Mouse (Mus musculus): ENCODE results near the gene Tprkb.
"Not testable (repeated sequence)": the region's sequence is repeated elsewhere in the genome, so short reads cannot be mapped to it uniquely, and the experiment has no call there.

Tprkb gene

GRCm38 (mm10) chr6:85973336-85973735, 61.7 kb downstream of the Tprkb start:
- DNase-seq (ENCODE audit: low spot score in 2 of 2), result no peak

GRCm38 (mm10) chr6:85974941-85975617, 63.4 kb downstream of the Tprkb start:
- DNase-seq (ENCODE audit: low spot score in 2 of 2), result no peak

- no peak for DNase-seq (ENCODE audit: low spot score in 2 of 2)
These were observed 64.1 kb downstream of the Tprkb start for GRCm38 (mm10) chr6:85975761-85976160.

DNA sequence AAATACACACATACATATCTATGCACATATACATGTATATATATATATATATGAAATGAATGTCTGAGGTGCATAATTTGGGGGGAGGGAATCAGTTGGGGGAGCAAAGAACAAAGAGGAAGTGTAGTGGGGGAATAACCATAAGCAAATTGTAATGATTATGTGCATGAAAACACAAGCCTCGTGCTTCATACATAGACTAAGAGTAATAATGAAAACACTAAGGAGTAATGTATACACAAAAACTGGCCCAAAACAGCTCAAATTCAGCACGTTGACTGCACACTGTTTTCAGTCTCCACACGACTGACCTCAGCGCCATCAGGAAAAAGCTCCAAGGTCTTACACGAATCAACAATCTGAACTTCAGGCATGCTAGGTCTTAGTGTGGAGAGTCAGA, 64.6 kb downstream of the Tprkb start:
- no peak for DNase-seq (ENCODE audit: low spot score in 2 of 2)

DNA sequence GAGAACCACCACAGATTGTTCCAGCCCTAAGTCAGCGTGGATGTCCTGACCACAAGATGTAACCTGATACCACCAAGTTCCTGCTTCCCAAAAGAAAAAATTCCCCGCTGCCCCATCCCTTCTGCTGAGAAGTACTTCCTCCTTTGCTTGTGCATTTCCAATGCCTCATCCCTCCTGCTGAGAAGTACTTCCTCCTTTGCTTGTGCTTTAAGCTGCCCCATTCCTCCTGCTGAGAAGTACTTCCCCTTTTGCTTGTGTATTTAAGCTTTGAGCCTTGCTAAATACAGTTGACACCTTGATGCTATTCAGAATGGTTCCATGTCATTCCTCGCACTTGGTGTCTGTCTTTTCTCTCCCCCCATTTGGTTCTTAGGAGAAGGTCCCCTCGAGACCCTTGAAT, 67.1 kb downstream of the Tprkb start:
- not testable (repeated sequence) for DNase-seq (ENCODE audit: low spot score in 2 of 2)
